Mouse (Mus musculus): ENCODE data around the gene Dio3. TPM values are rescaled to one million over a fixed set of nuclear protein-coding genes. Genes with fewer than 3 reads are reported as not detected.
A peak's percentile ranks its signal among the peaks of the same experiment; 100 is the strongest.

Dio3 gene
- polyA plus RNA-seq, 1 experiment from 2014 or later, result not detected

DNA sequence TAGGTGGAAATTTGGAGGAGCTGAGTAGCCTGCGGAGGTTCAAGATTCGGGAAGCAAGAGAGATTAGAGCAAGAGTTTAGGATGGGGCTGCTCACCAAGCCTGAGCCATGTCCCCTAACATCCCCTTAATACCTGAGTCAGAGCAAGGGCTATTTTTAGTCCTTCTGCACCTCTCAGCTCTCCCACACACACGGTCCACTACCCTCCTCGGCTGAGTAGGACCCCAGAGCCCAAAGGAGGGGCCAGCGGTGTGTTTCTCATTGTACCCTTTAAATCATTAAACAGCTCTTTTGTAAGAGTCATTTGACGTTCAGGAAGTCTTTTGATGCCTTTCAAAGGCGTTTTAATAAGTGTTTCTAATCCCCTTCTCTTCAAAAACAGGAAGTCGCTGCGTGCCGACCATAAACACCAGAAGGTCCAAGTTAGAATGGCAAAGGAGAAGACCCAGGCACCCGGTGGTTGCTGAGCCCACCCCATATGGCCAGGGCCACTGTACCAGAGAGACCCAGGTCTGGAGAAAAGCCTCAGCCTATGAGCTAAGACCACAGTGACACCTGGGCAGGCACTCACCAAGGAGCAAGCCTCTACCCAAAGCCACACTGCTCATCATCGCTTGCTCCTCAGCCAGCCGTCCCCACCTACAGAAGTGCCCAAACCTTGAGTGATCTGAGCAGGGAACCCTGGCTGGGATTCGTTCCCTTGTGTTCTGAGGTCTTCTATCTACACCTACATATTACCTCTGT is 22.2 kb upstream of the Dio3 start:
- no peak overlapping the region for H3K4me2 ChIP-seq
- H3K4me1 ChIP-seq (replicated peaks), result no peaks in the 10 kb centered on the region
- 57% methylated on average over 14 of the region's 14 CpGs for WGBS
- no peak for ATAC-seq (replicated peaks; ENCODE audit: insufficient number of reproducible peaks, insufficient read depth, low FRiP score, low read depth)
- H3K36me3 ChIP-seq, result no peaks in the 10 kb centered on the region
- H3K27me3 ChIP-seq, result peaks cover 53% of the 10 kb centered on the region
- no peaks in the 10 kb centered on the region for H3K9me3 ChIP-seq (replicated peaks)
- no peak overlapping the region for H3K9ac ChIP-seq
- H3K4me3 ChIP-seq, result no peak overlapping the region
- H3K27ac ChIP-seq, result no peak overlapping the region

DNA sequence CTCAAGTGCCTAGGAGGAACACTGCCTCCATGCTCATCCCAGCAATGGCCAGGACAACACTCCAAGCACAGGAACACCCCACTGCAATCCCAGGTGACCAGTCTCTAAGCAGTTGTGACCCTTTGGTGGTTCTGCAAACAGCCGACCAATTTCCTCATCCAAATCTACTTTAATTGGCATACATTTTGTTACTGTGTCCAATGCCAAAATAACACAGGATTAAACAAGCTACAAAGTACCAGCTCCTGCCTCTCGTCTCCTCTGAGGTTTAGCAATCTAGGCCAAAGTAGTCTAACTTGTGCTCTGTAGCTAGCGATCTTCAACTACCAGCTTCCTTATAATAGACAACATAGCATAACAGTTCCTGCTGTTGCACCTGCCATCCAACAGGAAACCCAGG is 10.6 kb upstream of the Dio3 start:
- no peaks in the 10 kb centered on the region for H3K4me1 ChIP-seq (replicated peaks)
- no peak overlapping the region for H3K27ac ChIP-seq
- no peak for ATAC-seq (replicated peaks; ENCODE audit: insufficient number of reproducible peaks, insufficient read depth, low FRiP score, low read depth)
- H3K27me3 ChIP-seq, result peaks cover 66% of the 10 kb centered on the region
- no peak overlapping the region for H3K9ac ChIP-seq
- no peaks in the 10 kb centered on the region for H3K36me3 ChIP-seq
- no peak overlapping the region for H3K4me3 ChIP-seq
- no peaks in the 10 kb centered on the region for H3K9me3 ChIP-seq (replicated peaks)
- no peak overlapping the region for H3K4me2 ChIP-seq
- 76% methylated on average over 3 of the region's 3 CpGs for WGBS

DNA sequence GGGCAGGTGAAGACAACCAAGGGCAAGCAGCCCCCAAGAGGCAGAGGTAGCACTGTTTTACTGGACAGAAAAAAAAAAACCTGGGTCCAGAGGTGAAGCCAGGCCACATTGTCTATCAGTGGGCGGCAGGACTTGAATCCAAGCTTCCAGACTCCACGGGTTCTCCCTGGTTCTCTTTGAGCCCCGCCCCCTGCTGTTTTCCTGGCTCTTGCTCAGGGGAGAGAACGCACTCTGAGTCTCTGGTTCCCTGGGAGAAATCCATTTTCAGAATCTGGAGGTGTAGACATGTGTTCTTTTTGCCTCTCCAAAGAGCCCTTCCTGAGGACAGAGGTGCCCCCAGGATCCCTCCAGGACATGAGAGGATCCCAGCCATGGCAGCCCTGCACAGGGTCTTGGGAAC is 9.2 kb upstream of the Dio3 start:
- no peaks in the 10 kb centered on the region for H3K4me1 ChIP-seq (replicated peaks)
- H3K27ac ChIP-seq, result no peak overlapping the region
- no peak for ATAC-seq (replicated peaks; ENCODE audit: insufficient number of reproducible peaks, insufficient read depth, low FRiP score, low read depth)
- H3K36me3 ChIP-seq, result no peaks in the 10 kb centered on the region
- H3K9ac ChIP-seq, result no peak overlapping the region
- no peak overlapping the region for H3K4me3 ChIP-seq
- 62% methylated on average over 4 of the region's 4 CpGs for WGBS
- H3K9me3 ChIP-seq (replicated peaks), result no peaks in the 10 kb centered on the region
- no peak overlapping the region for H3K4me2 ChIP-seq
- peaks cover 68% of the 10 kb centered on the region for H3K27me3 ChIP-seq

DNA sequence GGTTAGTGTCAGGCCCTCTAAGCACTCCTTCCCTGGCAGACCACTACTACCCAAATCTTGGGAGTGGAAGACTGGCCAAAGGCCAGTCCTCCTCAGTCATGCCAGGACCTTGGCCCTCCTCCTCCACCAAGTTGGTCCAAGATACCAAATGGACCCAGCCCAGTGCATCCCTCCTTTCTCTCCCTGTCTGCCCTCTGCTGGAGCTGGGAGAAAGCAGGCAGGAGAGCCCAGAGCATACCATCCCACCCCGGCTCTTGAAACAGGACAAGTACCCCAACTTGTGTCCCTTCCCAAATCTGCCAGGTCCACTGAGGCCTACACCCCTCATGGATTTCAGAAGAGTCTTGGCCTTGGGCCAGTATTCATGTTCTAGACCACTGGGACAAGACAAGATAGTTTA is 2.8 kb upstream of the Dio3 start:
- ATAC-seq (replicated peaks; ENCODE audit: insufficient number of reproducible peaks, insufficient read depth, low FRiP score, low read depth), result no peak
- H3K9ac ChIP-seq, result no peak overlapping the region
- peaks cover 96% of the 10 kb centered on the region for H3K27me3 ChIP-seq
- H3K36me3 ChIP-seq, result no peaks in the 10 kb centered on the region
- H3K4me1 ChIP-seq (replicated peaks), result peaks cover 16% of the 10 kb centered on the region
- 41% methylated on average over 1 of the region's 1 CpGs for WGBS
- H3K27ac ChIP-seq, result no peak overlapping the region
- no peaks in the 10 kb centered on the region for H3K9me3 ChIP-seq (replicated peaks)
- H3K4me2 ChIP-seq, result no peak overlapping the region
- no peak overlapping the region for H3K4me3 ChIP-seq

DNA sequence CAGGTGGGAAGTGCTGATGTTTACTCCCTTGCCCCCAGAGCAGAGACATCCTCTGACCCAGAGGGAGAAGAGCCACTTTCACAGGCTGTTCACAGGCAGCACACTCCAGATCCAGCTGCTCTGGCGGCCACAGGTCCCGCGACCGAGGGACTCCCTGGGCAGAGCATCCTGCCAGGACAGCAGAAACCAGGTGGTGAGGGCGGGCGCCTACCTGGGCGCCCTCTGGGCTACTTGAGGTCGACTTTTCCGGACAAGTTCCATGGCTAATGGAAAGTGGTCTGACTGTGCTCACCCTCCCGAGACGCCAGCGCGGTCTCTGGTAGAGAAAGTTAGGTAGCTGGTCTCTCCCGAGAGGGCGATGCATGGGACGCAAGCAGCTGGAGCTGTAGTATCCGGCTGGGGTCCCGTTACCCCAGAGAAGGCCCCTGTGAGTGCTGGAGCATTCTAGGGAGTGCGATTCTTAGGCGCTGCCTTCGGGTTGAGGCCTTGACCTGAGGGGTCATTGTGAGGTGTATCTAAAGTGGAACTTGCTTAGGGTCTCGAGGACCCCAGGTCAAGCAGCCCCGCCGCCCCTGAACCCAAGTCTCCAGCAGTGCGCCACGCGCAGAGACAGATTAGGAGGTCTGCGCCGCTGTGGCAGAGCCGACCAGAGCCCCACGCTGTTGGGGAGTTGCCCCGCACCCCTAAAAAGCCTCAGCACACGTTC is 1.5 kb upstream of the Dio3 start:
- H3K36me3 ChIP-seq, result no peaks in the 10 kb centered on the region
- WGBS, result 3% methylated on average over 33 of the region's 33 CpGs
- H3K27ac ChIP-seq, result no peak overlapping the region
- H3K4me1 ChIP-seq (replicated peaks), result peaks cover 16% of the 10 kb centered on the region
- peak overlapping the region; percentile 43 for H3K4me3 ChIP-seq
- no peaks in the 10 kb centered on the region for H3K9me3 ChIP-seq (replicated peaks)
- H3K9ac ChIP-seq, result no peak overlapping the region
- H3K27me3 ChIP-seq, result peaks cover 97% of the 10 kb centered on the region
- no peak for ATAC-seq (replicated peaks; ENCODE audit: insufficient number of reproducible peaks, insufficient read depth, low FRiP score, low read depth)
- peak overlapping the region; percentile 65 for H3K4me2 ChIP-seq

DNA sequence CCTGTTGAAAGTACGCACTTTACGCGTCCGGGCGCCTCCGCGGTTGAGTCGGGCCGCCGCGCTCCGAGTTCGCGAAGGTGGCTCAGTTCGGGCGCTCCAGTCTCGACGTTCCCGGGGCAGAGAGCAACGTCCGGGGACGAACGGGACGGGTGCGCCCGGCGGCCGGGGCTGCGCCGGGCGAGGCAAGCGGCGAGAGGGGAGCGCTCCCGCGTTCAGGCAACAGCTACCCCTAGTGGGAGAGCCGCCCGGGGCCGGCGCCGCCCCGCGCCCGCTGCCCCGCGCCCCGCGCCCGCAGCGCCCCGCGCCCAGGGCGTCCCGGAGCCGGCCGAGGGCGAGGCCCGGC is 932 bp upstream of the Dio3 start:
- Histone ChIP-seq H3K9me3 (replicated peaks) (no peaks in the 10 kb centered on the region), H3K36me3 (no peaks in the 10 kb centered on the region), H3K4me2 (peak overlapping the region; percentile 65), H3K4me3 (peak overlapping the region; percentile 43), H3K9ac (no peak overlapping the region), H3K27ac (no peak overlapping the region), H3K27me3 (peaks cover 97% of the 10 kb centered on the region), H3K4me1 (replicated peaks) (peaks cover 16% of the 10 kb centered on the region)
- WGBS, result 1% methylated on average over 43 of the region's 58 CpGs
- no peak for ATAC-seq (replicated peaks; ENCODE audit: insufficient number of reproducible peaks, insufficient read depth, low FRiP score, low read depth)

DNA sequence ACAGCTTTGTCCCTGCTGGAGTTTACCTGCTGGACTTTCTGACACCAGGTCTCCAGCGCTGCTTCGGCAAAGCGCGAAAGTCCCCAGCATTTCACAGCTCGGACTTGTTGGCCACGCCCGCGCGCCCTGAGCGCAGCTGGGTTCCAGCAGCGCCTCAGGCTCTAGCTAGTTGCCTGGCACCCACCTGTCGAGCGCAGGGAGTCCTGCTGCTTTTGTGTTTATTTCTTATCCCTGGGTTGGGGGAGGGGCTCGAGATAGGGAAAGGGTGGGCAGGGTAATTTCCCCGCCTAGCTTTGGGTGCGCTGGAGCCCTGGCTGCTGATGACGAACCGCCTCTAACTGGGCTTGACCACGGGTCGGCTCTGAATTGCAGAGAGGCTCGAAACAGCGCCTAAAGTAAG is 1.5 kb downstream of the Dio3 start:
- H3K9ac ChIP-seq, result no peak overlapping the region
- H3K36me3 ChIP-seq, result no peaks in the 10 kb centered on the region
- H3K4me1 ChIP-seq (replicated peaks), result peaks cover 16% of the 10 kb centered on the region
- no peak for ATAC-seq (replicated peaks; ENCODE audit: insufficient number of reproducible peaks, insufficient read depth, low FRiP score, low read depth)
- no peak overlapping the region for H3K27ac ChIP-seq
- no peak overlapping the region for H3K4me2 ChIP-seq
- under 1% methylated on average over 22 of the region's 22 CpGs for WGBS
- H3K27me3 ChIP-seq, result peaks cover 100% of the 10 kb centered on the region
- no peak overlapping the region for H3K4me3 ChIP-seq
- H3K9me3 ChIP-seq (replicated peaks), result no peaks in the 10 kb centered on the region

DNA sequence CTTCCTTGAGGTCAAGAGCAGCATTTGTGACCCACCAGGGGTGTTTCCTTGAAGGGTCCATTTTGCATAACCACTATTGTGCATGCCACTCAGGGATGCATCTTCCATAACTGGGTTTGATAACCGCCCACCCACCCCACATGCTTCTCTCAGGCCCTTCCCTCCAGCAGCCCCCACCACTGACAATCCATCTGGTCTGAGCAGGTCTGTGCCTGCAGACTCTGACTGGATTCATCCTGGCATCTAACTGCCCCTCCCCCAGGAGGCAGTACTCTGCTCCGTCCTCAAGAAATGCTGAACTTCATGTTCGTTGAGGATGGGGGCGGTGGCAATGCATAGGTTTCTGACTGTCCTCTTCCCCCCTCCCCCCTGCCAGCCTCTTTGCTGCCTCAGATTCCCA is 4.9 kb downstream of the Dio3 start:
- peaks cover 4% of the 10 kb centered on the region for H3K4me1 ChIP-seq (replicated peaks)
- no peaks in the 10 kb centered on the region for H3K36me3 ChIP-seq
- H3K9ac ChIP-seq, result no peak overlapping the region
- H3K9me3 ChIP-seq (replicated peaks), result no peaks in the 10 kb centered on the region
- H3K27ac ChIP-seq, result no peak overlapping the region
- ATAC-seq (replicated peaks; ENCODE audit: insufficient number of reproducible peaks, insufficient read depth, low FRiP score, low read depth), result no peak
- peaks cover 82% of the 10 kb centered on the region for H3K27me3 ChIP-seq
- H3K4me2 ChIP-seq, result no peak overlapping the region
- WGBS, result 9% methylated on average over 4 of the region's 4 CpGs
- no peak overlapping the region for H3K4me3 ChIP-seq

DNA sequence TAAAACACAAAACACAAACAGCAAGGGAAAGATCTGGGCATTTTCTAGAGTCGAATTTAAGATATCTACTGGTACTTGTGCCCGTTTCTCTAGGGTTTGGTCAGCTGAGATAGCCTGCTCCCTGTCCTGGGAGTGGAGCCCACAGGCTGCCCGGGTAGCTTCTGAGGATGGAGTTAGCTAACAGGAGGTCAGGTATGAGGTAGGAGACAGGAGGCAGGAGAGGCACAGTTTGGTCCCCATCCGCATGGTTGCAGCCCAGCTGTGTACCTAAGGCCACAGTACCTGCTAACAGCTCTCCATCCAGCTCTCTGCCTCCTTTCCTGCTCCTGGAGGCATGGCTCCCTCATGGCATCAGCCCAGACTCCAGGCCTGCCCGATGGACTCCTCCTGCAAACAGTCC is 13.9 kb downstream of the Dio3 start:
- H3K4me2 ChIP-seq, result no peak overlapping the region
- peaks cover 20% of the 10 kb centered on the region for H3K27me3 ChIP-seq
- H3K27ac ChIP-seq, result no peak overlapping the region
- H3K4me1 ChIP-seq (replicated peaks), result no peaks in the 10 kb centered on the region
- H3K9ac ChIP-seq, result no peak overlapping the region
- 75% methylated on average over 5 of the region's 5 CpGs for WGBS
- ATAC-seq (replicated peaks; ENCODE audit: insufficient number of reproducible peaks, insufficient read depth, low FRiP score, low read depth), result no peak
- H3K4me3 ChIP-seq, result no peak overlapping the region
- H3K9me3 ChIP-seq (replicated peaks), result no peaks in the 10 kb centered on the region
- no peaks in the 10 kb centered on the region for H3K36me3 ChIP-seq

DNA sequence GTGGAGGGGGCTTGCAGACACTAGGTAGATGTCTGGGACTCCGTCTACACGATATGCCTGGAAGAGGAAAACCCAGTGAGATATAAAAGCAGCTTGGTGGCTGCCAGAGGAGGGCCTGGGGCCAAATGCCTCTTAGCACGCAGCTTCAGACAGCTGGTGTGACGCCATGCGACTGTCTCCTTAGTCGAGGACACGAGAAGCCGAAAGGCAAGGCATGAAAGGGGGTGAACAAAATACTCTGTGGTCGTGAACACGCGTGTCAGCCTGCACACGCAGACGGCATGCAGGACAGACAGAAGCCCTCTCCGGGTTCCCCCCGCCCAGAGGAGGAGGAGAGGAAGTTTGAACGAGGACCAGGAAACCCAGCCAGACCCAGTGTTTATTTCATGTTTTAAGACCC is 16.0 kb downstream of the Dio3 start:
- no peak overlapping the region for H3K9ac ChIP-seq
- WGBS, result 77% methylated on average over 16 of the region's 16 CpGs
- H3K4me3 ChIP-seq, result no peak overlapping the region
- peaks cover 15% of the 10 kb centered on the region; the same call in 1 of the 2 replicates for H3K27me3 ChIP-seq
- no peak overlapping the region for H3K4me2 ChIP-seq
- no peaks in the 10 kb centered on the region for H3K36me3 ChIP-seq
- no peak overlapping the region for H3K27ac ChIP-seq
- no peaks in the 10 kb centered on the region for H3K9me3 ChIP-seq (replicated peaks)
- no peaks in the 10 kb centered on the region for H3K4me1 ChIP-seq (replicated peaks)
- no peak for ATAC-seq (replicated peaks; ENCODE audit: insufficient number of reproducible peaks, insufficient read depth, low FRiP score, low read depth)

DNA sequence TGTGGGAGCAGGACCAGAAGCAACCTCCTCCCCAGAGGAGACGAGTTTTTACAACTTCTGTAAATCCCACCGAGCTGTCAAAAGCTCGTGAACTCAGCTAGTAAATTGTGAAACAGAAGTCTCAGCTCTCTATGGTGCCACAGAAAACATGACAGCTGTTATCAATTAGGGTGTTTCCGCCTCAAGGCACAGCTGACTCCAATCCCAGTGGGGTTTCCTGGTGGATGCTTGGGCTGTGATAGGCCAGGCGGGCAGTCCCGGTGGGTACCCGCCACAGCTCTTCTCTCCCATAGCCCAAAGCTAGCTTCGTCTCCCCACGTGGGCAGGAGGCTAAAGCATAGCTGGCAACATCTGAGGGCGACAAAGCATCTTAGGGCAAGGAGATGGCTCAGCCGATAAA is 19.8 kb downstream of the Dio3 start:
- H3K4me1 ChIP-seq (replicated peaks), result no peaks in the 10 kb centered on the region
- WGBS, result 37% methylated on average over 11 of the region's 11 CpGs
- no peak overlapping the region for H3K27ac ChIP-seq
- no peaks in the 10 kb centered on the region for H3K9me3 ChIP-seq (replicated peaks)
- no peak for ATAC-seq (replicated peaks; ENCODE audit: insufficient number of reproducible peaks, insufficient read depth, low FRiP score, low read depth)
- no peak overlapping the region for H3K4me2 ChIP-seq
- H3K9ac ChIP-seq, result no peak overlapping the region
- H3K36me3 ChIP-seq, result no peaks in the 10 kb centered on the region
- peaks cover 4% of the 10 kb centered on the region; the same call in 1 of the 2 replicates for H3K27me3 ChIP-seq
- H3K4me3 ChIP-seq, result no peak overlapping the region

DNA sequence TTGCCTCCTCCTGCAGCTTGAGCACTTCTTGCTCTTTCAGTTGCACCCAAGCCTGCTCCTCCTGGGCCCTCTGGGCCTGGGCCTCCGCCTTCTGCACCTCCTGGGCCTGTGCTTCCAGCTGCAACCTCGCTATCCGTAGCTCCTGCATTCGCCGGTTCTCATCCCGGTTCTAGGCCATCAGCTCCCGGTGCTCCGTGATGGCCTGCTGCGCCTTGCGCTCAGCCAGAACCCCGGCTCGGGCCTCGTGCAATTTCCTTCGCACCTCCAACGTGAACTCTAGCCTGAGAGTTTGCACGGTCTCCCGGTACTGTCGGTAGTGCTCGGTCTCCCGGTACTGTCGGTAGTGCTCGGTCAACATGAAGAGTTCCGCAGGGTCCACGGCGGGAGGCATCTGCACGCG is 40.8 kb downstream of the Dio3 start:
- Histone ChIP-seq H3K4me3 (no peak overlapping the region), H3K9me3 (replicated peaks) (no peaks in the 10 kb centered on the region; the same call in 1 of the 2 replicates), H3K9ac (no peak overlapping the region), H3K27me3 (no peaks in the 10 kb centered on the region), H3K4me2 (no peak overlapping the region), H3K4me1 (replicated peaks) (no peaks in the 10 kb centered on the region), H3K27ac (no peak overlapping the region), H3K36me3 (no peaks in the 10 kb centered on the region)
- WGBS, result 86% methylated on average over 27 of the region's 27 CpGs
- no peak for ATAC-seq (replicated peaks; ENCODE audit: insufficient number of reproducible peaks, insufficient read depth, low FRiP score, low read depth)

Measured in heart, embryonic 15.5 days (tissue).